Mouse (Mus musculus) embryo, embryonic 10.5 days (tissue): ENCODE measurements around the gene Kank1.

ENCODE experiments used
- DNase-seq: peaks from one replicate; pipeline ENCODE4 v3.0.0-alpha.2; 2015; ENCODE audit warnings: low spot score

Gene Kank1

DNA sequence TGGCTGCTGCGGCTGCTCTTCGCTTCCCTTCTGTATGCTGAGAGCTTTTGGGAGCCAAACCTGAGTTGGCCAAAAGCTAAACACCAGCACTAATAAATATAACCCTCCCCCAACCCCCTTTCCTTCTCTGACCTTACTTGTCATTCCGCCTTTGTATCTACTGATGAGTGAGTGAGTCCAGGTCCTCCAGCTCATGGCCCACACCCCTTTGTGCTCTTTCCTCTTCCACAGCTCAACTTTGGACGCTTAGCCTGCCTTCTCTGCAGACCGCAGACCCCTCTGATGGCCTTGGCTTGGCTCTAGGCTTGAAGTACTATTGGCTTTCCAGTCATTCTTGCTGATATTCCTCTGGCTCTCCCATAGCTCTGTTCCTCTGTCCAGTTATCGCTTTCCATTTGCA is 16.4 kb downstream of the Kank1 start:
- no peak for DNase-seq

DNA sequence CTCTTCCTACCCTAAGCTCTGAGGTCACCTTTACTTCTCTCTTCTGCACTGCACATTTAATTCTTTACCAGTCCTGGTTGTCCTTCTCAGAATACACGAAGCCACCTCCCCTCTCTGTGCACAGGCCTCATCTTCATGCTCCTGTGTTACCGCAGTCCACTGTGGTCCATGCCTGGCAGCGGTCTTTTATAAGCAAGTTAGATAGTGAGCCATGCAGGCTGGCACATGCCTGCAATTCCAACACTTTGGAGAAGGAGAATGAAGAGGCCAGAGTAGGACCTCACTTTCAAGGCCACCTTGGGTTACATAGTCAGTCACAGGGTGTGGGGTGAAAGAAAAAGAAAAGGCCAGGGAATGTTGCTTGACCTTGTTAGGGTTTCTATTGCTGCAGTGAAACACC is 16.9 kb downstream of the Kank1 start:
- DNase-seq = no peak

DNA sequence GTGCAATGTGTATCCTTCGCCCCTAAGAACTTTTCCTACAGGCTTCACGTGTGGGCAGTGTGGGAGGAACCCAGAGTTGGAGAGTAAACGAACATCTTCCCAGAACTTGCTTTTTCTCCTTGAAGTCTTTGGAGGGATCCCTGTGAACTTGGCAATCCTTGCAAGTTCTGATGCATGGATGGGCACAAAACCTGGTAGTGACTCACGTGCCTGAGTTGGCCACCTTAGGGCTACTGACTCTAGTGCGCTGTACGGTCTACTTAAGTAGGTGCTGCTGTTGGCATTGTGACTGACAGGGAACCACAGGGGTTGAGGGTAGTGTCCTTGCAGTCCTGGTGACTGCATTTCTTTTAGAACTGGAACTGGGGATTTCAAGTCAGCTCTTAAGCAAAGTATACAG is 21.5 kb downstream of the Kank1 start:
- no peak for DNase-seq

DNA sequence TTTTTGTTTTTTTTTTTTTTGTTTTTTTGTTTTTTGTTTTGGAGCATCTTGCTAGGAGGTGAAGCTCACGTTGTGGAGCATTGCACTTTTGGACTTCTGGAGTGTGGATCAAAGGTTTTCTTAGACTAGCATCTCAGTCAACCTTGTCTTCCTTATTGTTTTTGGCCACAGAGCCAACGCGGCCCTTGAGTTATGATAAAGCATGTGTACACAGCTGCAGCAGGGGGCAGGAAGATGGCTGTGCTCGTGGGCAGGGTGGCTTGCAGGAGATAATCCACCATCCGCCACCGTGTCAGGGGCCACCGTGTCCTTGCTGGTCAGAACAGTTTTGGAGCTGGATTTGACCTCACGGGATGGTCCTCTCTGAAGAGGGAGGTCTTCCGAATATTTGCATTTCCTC is 29.4 kb downstream of the Kank1 start:
- no peak for DNase-seq

DNA sequence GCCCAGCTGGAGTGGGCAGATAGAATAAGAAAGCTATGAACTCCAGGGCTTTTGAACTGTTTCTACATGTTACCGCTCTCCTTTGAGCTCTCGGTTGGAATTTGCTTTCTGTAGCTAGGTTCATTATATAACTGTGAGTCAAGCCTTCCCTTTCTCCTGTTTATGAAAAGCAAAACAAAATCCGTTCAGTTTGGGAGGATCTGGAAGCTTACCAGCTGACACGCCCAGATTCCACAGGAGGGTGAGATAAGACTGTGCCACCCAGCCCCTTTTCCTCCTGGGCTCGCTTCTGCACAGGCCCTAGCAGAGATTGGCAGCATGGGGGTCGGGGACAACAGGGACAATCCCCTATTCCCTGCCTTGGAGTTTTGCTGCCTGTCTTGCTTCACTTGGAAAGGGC is 30.5 kb downstream of the Kank1 start:
- DNase-seq = no peak

DNA sequence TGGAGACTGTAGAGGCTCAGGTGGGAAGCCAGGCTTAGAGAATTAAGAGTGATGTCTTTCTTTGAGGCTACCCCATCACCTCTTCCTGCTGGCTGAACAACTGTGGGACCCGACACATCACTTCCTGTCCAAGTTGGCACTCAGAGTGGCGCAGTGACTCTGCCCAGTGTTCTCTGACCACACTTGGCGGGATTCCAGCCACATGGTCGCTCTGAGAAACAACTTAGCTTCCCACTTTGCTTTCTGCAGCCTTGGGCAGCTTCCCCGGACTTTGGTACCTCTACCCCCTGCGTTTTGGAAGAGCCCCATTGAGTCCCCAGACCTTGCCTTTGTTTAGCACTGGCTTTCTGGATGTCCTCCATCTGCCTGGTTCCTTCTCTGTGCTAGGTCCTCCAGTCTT is 31.8 kb downstream of the Kank1 start:
- no peak for DNase-seq

DNA sequence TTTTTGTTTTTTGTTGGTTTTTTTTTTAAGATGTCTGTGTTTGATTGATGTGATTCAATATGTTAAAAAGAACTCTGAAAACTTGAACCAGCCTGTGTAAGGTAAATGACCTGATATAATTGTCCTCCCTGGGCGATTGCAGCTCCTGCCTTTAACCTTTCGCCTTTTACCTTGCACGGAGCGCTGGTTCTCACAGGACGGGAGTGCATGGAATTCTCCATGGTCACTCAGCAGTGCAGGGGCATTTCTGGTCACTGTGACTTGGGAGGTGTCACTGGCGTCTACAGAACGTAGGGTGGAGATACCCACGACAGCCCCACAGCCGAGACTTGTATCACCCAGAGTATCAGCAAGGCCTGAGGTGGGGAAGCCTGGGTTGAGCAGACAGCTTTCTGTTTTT is 34.8 kb downstream of the Kank1 start:
- DNase-seq = no peak

DNA sequence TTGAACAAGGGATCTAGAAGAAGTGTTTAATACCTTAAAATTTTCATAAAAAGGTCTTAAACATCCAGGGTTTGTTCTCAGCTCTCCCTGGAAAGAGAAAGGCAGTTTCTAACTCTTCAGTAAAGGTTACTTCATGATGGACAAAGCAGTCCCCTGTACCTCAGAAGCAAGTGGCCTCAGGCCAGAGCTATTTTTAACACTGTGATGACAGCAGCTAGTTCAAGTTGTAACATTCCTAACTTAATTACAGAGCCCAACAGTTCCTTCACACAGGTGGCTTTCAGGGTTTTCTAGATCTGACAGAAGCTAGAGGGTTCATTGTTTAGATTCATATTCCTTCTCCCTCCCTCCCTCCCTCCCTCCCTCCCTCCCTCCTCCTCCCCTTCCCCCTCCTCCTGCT is 36.4 kb downstream of the Kank1 start:
- no peak for DNase-seq

DNA sequence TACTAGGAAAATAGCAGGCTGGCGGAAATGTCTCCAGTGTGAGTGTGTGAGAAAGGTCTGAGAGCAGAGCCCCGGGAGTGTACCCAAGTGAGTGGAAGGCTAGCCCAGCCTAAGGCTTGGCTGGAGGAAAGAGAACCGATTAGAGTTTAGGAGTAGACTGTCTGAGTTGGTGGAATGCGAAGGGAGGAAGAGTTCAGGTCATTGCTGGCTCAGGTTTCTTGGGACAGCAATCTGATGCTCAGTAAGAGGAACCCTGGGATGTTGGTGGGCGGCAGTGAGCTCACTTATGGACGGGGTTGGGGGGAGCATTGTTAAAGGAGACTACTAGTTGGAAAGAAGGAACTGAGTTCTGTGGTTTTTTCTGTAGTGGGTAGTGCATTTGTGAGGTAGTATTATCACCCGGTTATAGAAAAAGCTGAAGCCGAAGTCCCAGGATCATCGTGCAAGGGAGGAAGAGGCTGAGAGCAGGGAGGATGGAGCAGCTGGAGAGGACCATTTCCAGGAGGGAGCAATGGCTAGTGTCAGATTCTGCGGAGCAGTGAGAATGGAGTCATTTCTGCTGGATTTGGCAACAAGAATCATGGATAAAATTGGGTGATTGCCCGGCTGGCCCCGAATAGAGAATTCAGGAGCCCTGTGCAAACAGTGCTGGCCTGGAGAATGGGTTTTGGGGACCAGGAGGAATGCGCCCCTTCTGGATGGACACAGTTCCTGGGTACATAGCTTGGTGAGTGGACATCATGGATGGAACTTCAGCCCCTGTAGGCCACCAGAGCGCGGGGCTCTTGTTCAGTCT is 40.0 kb downstream of the Kank1 start:
- no peak for DNase-seq

DNA sequence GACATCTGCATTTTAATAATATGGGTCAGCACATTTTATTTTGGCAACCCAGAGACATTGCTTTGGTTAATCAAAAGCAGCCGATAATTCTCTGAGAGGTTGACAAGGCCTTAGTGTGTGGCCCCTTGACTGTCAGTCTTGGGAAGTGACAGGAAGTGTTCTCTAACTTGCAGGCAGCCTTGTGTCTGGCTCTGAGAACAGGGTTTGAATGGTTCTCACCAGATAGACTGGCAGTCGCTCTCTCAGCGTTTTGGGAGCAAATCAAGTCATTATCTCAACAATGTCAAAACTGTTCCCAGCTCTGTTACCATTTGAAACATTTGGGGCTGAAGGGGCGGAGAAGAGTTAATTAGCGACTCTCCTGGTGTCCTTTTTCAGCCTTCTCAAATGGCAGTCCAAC is 41.0 kb downstream of the Kank1 start:
- DNase-seq = peak; percentile 27

DNA sequence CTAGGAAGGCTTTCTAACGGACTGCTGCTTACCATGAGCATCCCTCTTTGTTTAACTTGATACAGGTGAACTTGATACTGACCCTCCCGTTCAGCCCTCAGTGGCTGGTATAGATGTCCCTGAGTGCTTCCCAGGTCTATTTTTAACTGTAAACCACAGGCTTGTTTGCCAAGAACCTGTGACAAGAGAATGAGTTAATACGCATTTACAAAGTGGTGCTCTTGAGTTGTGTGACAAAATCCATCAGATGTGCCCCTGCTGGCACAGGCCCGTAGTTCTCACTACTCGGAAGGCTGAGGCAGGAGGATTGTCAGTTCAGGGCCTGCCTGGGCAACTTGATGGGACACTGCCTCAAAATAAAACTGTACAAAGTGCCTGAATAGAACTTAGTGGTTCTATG is 42.8 kb downstream of the Kank1 start:
- DNase-seq = no peak

DNA sequence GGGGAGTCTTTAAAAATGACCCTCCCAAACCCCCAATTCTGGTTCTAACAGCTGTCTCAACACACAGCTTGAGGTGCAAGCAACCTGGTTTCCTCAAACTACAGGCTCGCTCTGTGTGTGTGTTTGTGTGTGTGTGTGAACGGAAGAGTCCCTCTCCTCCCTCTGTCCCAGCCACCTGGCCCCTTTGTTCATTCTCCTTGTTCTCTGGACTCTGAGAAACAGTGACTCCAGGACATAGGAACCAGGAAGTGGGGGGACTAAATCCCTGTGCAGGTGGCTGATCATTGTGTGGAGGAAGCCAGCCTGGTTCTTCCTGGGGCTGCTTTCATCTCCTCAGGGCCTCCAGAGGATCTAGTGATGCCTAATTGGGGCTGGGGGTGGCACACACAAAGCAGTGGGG is 46.9 kb downstream of the Kank1 start:
- DNase-seq = no peak

DNA sequence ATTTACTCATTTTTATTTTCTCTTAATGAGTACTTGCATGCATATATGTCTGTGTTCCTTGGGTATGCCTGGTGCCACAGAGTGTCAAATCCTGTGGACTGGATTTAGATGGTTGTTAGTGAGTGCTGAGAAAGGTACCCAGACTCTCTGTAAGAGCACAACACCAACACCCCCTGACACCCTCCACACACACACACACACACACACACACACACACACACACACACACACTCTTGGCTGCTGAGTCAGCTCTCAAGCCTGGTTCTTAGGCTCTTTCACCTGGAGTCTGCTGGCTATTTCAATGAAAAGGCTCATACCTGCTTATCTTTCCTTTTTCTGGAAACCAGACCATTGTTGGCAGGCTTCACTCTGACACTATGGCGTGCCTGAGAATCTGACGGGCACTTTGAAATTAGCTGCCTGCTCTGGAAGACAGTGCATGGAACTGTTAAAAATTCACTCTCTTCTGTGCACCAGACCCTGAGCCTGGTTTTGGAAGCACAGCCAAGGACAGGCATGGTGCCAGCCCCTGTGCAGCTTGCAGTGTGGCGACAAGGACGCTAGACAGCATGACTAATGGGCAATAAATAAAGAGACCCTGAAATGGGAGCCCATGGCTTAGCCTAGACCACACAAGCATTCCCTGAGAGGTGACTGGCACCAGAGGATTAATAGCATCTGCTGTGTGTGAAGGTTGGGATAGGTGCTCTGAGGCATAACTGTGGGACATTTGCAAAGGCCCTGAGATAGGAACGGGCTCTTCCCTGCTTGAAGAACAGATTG is 49.2 kb downstream of the Kank1 start:
- DNase-seq = no peak

DNA sequence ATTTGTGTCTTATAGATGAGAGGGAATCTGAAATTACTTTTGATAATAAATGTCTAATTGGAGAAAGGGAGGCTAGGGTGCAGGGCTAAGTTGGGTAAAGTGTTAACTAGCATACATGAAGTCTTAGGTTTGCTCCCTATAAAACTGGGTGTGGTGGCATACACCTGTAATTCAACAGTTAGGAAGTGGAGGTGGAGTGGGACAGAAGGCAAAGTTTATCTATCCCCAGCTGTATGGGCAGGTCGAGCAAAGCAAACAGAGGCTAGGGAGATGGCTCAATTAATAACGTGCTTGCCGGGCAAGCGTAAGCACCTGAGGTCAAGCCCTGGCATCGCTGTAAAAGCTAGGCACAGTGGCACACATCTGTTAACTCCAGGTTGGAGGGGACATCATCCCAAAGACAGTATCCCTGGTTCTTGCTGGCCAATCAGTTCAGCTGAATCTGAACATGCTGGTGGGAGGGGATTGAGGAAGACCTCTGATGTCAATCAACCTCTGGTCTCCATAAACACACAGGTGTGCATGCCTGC is 54.3 kb downstream of the Kank1 start:
- DNase-seq = no peak

DNA sequence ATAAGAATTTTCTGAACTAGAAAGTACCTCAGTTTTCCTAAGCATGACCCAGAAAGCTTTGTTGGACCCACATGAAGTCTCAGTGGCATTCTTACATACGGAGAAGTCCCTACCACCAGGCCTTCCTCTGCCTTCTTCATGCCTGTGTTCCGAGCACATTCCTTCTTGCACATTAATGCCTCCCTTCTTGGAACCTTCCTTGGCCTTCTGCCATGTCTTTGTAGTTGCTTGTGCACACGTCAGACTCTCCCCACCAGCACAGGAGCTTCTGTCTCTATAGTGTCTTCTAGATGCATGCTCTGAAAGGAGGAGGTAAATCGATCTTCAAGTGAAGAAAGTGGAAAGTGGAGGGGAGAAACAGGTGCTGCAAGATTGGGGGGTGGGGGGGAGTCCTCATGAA is 58.4 kb downstream of the Kank1 start:
- DNase-seq = no peak

DNA sequence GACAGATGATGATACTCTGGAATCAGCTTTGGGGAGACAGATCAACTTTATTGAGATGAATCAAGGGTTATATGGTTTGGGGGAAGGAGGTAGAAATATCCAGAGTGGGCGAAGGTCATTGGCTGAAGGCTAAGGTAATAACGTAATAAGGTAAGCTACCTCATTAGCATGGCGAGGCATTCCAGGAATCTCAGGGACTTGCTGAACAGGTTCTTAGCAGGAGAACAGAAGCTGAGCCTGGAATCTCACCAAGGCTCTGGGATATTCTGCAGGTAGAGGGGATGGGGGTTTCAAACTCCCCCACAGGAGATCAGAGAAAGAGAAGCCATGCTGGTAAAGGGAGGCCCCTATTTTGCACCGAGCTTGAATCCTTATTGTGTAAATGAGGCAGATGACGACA is 60.5 kb downstream of the Kank1 start:
- DNase-seq = no peak

DNA sequence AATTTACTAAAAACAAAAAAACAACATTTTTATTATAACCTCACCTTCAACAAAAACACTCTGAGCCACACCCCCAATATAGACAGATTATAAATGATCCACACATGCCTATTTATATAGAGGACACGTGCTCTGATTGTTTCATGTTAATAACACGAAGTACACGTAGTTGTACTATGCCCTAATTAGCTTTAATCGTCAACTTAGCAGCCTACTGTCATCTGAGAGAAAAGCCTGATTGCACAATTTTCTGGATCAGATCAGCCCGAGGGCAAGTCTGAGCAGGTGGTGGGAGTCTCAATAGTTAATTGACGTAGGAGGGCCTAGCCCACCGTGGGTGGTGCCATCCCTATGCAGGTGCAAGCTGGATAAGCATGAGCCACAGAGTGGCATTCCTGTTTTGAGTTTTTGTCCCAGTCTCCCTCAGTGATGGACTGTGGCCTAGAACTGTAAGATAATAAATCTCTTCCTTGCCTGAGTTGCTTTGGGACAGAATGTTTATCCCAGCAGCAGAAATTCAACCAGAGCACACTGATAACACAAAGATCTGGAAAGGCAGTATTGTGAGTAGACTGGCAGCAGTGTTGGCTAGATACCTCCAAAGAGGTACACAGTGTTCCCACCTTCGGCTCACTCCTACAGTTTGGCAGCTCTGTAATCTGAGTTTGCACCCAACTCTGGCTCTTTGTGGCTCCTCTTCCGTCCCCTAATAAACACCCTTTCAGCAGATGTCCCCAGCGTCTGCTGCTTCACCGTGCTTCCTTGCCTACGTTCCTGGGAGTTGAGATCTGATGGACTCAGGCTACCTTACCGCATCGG is 63.3 kb downstream of the Kank1 start:
- no peak for DNase-seq

DNA sequence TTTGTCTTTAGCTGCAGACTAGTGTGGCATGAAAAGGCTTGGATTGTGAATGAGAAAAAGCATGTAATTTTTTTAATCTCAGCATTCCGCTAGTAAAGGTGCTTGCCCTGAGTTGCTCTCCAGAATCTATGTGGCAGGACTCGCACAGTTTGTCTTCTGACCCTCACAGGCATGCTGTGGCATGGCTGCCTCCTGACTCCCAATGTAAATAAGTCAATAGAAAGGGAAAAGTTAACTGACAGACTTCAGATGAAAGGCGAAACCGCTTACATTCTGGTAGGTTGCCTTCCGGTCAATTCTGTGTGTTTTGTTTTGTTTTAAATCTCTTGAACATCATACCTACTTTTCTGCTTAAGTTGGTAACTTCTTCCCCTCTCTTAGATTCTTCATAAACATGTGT is 64.4 kb downstream of the Kank1 start:
- no peak for DNase-seq

DNA sequence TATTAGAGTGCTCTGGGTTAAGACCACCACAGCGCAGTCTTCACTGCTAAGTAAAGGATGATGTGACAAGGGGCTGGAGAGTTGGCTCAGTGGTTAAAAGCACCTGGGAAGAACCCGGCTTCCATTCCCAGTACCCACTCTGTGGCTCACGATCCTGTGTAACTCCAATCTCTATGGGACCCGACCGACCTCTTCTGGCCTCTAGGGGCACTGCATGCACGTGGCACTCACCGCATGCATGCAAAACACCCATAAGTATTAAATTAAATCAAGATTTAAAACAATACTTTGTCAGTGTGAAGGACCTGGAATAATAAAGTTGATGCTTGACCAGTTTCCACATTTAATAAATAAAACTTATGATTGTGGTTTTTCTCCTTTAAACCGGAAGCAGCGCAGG is 69.5 kb downstream of the Kank1 start:
- peak; percentile 28 for DNase-seq

DNA sequence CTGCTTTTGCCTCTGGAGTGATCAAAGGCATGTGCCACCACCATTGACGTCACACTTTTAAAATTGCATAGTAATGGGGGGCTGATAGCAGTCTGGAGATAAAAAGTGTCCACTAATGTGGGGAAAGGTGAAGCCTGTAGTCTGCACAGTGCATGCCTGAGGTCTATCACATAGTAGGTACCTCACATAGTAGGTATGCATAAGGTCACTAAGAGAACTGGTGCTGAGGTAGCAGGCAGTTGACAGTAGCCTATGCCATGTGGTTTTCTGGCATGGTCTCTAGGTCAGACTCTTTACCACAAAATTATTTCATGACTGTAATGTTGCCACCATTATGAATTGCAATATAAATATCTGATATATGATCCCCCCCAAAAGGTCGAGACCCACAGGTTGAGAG is 71.4 kb downstream of the Kank1 start:
- no peak for DNase-seq

DNA sequence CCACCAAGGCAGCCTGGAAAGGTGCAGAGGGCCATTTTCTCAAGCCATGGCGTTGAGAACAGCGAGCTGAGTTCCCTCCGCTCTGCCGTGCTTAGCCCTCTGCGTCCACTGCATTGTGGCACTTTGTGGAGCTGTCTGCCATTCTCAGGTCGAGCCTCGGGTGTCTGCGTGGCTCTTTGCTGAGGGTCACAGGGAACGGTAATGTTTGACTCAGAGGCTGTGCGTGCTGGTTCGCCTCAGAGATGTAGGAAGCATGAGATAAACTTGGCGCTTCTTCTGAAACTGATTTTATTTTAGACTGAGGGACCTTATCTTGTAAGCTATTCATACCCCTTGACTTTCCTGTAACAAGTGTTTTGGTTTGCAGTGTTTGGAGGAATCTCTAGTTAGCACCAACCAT is 72.0 kb downstream of the Kank1 start:
- peak; percentile 21 for DNase-seq

DNA sequence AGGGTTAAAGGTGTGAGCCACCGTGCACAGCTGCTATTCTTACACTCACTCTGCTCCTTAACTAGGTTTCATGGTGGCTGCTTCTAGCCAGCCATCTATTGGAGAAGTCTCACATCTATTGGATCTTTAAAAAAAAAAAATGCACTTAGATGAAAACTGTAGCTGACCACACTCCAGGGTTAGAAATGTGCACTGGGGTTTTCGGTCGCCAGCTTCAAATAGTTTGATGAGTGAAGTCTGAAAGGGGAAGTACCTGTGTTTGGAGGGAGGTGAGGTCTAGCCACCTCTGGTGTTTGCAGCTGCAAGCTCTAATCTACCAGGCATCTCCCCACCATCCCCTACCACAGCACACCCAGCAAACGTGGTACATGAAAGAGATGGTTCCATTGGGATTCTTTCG is 74.2 kb downstream of the Kank1 start:
- no peak for DNase-seq

DNA sequence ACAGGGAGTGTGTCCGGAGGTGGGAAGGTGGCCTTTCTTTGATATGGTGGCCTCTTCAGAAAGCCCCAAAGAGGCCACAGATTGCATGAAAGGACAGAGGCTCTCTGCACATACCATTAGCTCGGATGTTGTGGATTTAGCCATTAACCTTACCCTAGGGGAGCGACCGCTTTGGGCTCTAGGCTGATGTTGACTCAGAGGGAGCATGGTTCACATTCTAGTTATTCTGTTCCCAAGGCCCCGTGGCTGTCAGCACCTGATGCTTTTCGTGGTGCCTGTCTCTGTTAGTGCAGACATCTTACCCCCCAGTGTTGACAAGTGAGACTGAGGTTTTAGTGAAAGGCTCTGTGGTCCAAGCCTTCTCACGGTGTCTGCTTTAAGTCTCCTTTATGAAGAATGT is 74.9 kb downstream of the Kank1 start:
- DNase-seq = peak; percentile 32
